Mouse (Mus musculus): ENCODE measurements at regions not wholly inside any gene's neighbourhood (a gene's known extent, or its start where the extent isn't known, plus 50 kb on each side); places are given as distances from the start of the nearest gene placed in this dataset.

GRCm38 (mm10) chr2:124819846-124820245 lies 248.1 kb upstream of the Slc24a5 start:
- ATAC-seq (ENCODE audit: extremely low read depth, insufficient number of reproducible peaks, low FRiP score, poor library complexity, severe bottlenecking) = no peak
- no peak overlapping the region for H3K4me3 ChIP-seq (ENCODE audit: low read depth, low read length)
- TF ChIP-seq GATA2 (IDR thresholded peaks at IDR 0.05; ENCODE audit: borderline replicate concordance, low read depth, low read length) (no peak), POLR2AphosphoS5 (IDR thresholded peaks at IDR 0.05; ENCODE audit: insufficient replicate concordance, low read depth, low read length) (no peak), TAL1 (conservative IDR thresholded peaks at IDR 0.05; ENCODE audit: low read depth, low read length) (no peak), CTCF (IDR thresholded peaks at IDR 0.05; ENCODE audit: low read depth, low read length) (no peak), GATA1 (IDR thresholded peaks at IDR 0.05; ENCODE audit: borderline replicate concordance, low read length) (no peak)
- DNase-seq (ENCODE audit: low spot score) = no peak
- no peaks in the 10 kb centered on the region for H3K27me3 ChIP-seq (ENCODE audit: insufficient read depth, low read length)
- H3K36me3 ChIP-seq (replicated peaks) = no peaks in the 10 kb centered on the region
- H3K4me1 ChIP-seq (ENCODE audit: insufficient read depth, low read depth, low read length) = no peaks in the 10 kb centered on the region
- H3K9me3 ChIP-seq (replicated peaks) = peaks cover 38% of the 10 kb centered on the region

GRCm38 (mm10) chr2:124820821-124821220 lies 247.1 kb upstream of the Slc24a5 start:
- Histone ChIP-seq H3K4me1 (ENCODE audit: insufficient read depth, low read depth, low read length) (no peaks in the 10 kb centered on the region), H3K4me3 (ENCODE audit: low read depth, low read length) (no peak overlapping the region), H3K27me3 (ENCODE audit: insufficient read depth, low read length) (no peaks in the 10 kb centered on the region), H3K36me3 (replicated peaks) (no peaks in the 10 kb centered on the region), H3K9me3 (replicated peaks) (peaks cover 38% of the 10 kb centered on the region)
- DNase-seq (ENCODE audit: low spot score) = no peak
- no peak for ATAC-seq (ENCODE audit: extremely low read depth, insufficient number of reproducible peaks, low FRiP score, poor library complexity, severe bottlenecking)
- no peak for TF ChIP-seq GATA2 (IDR thresholded peaks at IDR 0.05; ENCODE audit: borderline replicate concordance, low read depth, low read length)

- TF ChIP-seq CTCF (IDR thresholded peaks at IDR 0.05; ENCODE audit: low read depth, low read length) = no peak
- TF ChIP-seq TAL1 (conservative IDR thresholded peaks at IDR 0.05; ENCODE audit: low read depth, low read length) = no peak
- TF ChIP-seq GATA2 (IDR thresholded peaks at IDR 0.05; ENCODE audit: borderline replicate concordance, low read depth, low read length) = no peak
- TF ChIP-seq POLR2AphosphoS5 (IDR thresholded peaks at IDR 0.05; ENCODE audit: insufficient replicate concordance, low read depth, low read length) = no peak
- no peak for TF ChIP-seq GATA1 (IDR thresholded peaks at IDR 0.05; ENCODE audit: borderline replicate concordance, low read length)
- Histone ChIP-seq H3K36me3 (replicated peaks) (no peaks in the 10 kb centered on the region), H3K4me1 (ENCODE audit: insufficient read depth, low read depth, low read length) (no peaks in the 10 kb centered on the region), H3K27me3 (ENCODE audit: insufficient read depth, low read length) (no peaks in the 10 kb centered on the region), H3K4me3 (ENCODE audit: low read depth, low read length) (no peak overlapping the region), H3K9me3 (replicated peaks) (peaks cover 38% of the 10 kb centered on the region)
- DNase-seq (ENCODE audit: low spot score) (no peak), ATAC-seq (ENCODE audit: extremely low read depth, insufficient number of reproducible peaks, low FRiP score, poor library complexity, severe bottlenecking) (no peak)
Observed at GRCm38 (mm10) chr2:124821366-124821765, 246.6 kb upstream of the Slc24a5 start.

GRCm38 (mm10) chr2:124848812-124849211 lies 219.1 kb upstream of the Slc24a5 start:
- H3K4me3 ChIP-seq (ENCODE audit: low read depth, low read length) = no peak overlapping the region
- TF ChIP-seq GATA2 (IDR thresholded peaks at IDR 0.05; ENCODE audit: borderline replicate concordance, low read depth, low read length) = no peak
- TF ChIP-seq POLR2AphosphoS5 (IDR thresholded peaks at IDR 0.05; ENCODE audit: insufficient replicate concordance, low read depth, low read length) = no peak
- no peak for TF ChIP-seq TAL1 (conservative IDR thresholded peaks at IDR 0.05; ENCODE audit: low read depth, low read length)
- no peak for TF ChIP-seq CTCF (IDR thresholded peaks at IDR 0.05; ENCODE audit: low read depth, low read length)
- TF ChIP-seq GATA1 (IDR thresholded peaks at IDR 0.05; ENCODE audit: borderline replicate concordance, low read length) = no peak
- no peaks in the 10 kb centered on the region for H3K4me1 ChIP-seq (ENCODE audit: insufficient read depth, low read depth, low read length)
- ATAC-seq (ENCODE audit: extremely low read depth, insufficient number of reproducible peaks, low FRiP score, poor library complexity, severe bottlenecking) (no peak), DNase-seq (ENCODE audit: low spot score) (no peak)
- no peaks in the 10 kb centered on the region for H3K27me3 ChIP-seq (ENCODE audit: insufficient read depth, low read length)
- H3K9me3 ChIP-seq (replicated peaks) = peaks cover 36% of the 10 kb centered on the region
- no peaks in the 10 kb centered on the region for H3K36me3 ChIP-seq (replicated peaks)

GRCm38 (mm10) chr2:124858504-124858903 lies 209.4 kb upstream of the Slc24a5 start:
- ATAC-seq (ENCODE audit: extremely low read depth, insufficient number of reproducible peaks, low FRiP score, poor library complexity, severe bottlenecking) (no peak), DNase-seq (ENCODE audit: low spot score) (no peak)
- H3K9me3 ChIP-seq (replicated peaks) = peaks cover 48% of the 10 kb centered on the region
- TF ChIP-seq GATA2 (IDR thresholded peaks at IDR 0.05; ENCODE audit: borderline replicate concordance, low read depth, low read length) (no peak), TAL1 (conservative IDR thresholded peaks at IDR 0.05; ENCODE audit: low read depth, low read length) (no peak), POLR2AphosphoS5 (IDR thresholded peaks at IDR 0.05; ENCODE audit: insufficient replicate concordance, low read depth, low read length) (no peak), CTCF (IDR thresholded peaks at IDR 0.05; ENCODE audit: low read depth, low read length) (no peak), GATA1 (IDR thresholded peaks at IDR 0.05; ENCODE audit: borderline replicate concordance, low read length) (no peak)
- no peaks in the 10 kb centered on the region for H3K36me3 ChIP-seq (replicated peaks)
- no peaks in the 10 kb centered on the region for H3K27me3 ChIP-seq (ENCODE audit: insufficient read depth, low read length)
- no peaks in the 10 kb centered on the region for H3K4me1 ChIP-seq (ENCODE audit: insufficient read depth, low read depth, low read length)
- no peak overlapping the region for H3K4me3 ChIP-seq (ENCODE audit: low read depth, low read length)

GRCm38 (mm10) chr2:124888209-124888608 lies 179.7 kb upstream of the Slc24a5 start:
- TF ChIP-seq GATA1 (IDR thresholded peaks at IDR 0.05; ENCODE audit: borderline replicate concordance, low read length) = no peak
- no peak for TF ChIP-seq CTCF (IDR thresholded peaks at IDR 0.05; ENCODE audit: low read depth, low read length)
- Histone ChIP-seq H3K4me1 (ENCODE audit: insufficient read depth, low read depth, low read length) (no peaks in the 10 kb centered on the region), H3K27me3 (ENCODE audit: insufficient read depth, low read length) (no peaks in the 10 kb centered on the region), H3K4me3 (ENCODE audit: low read depth, low read length) (no peak overlapping the region), H3K36me3 (replicated peaks) (no peaks in the 10 kb centered on the region), H3K9me3 (replicated peaks) (peaks cover 15% of the 10 kb centered on the region)
- no peak for DNase-seq (ENCODE audit: low spot score)
- no peak for ATAC-seq (ENCODE audit: extremely low read depth, insufficient number of reproducible peaks, low FRiP score, poor library complexity, severe bottlenecking)

GRCm38 (mm10) chr2:124895002-124895401 lies 172.9 kb upstream of the Slc24a5 start:
- Histone ChIP-seq H3K4me1 (ENCODE audit: insufficient read depth, low read depth, low read length) (no peaks in the 10 kb centered on the region), H3K4me3 (ENCODE audit: low read depth, low read length) (no peak overlapping the region), H3K27me3 (ENCODE audit: insufficient read depth, low read length) (no peaks in the 10 kb centered on the region), H3K36me3 (replicated peaks) (no peaks in the 10 kb centered on the region), H3K9me3 (replicated peaks) (peaks cover 32% of the 10 kb centered on the region)
- ATAC-seq (ENCODE audit: extremely low read depth, insufficient number of reproducible peaks, low FRiP score, poor library complexity, severe bottlenecking) = no peak
- no peak for TF ChIP-seq CTCF (IDR thresholded peaks at IDR 0.05; ENCODE audit: low read depth, low read length)
- no peak for TF ChIP-seq GATA2 (IDR thresholded peaks at IDR 0.05; ENCODE audit: borderline replicate concordance, low read depth, low read length)
- no peak for TF ChIP-seq TAL1 (conservative IDR thresholded peaks at IDR 0.05; ENCODE audit: low read depth, low read length)
- TF ChIP-seq POLR2AphosphoS5 (IDR thresholded peaks at IDR 0.05; ENCODE audit: insufficient replicate concordance, low read depth, low read length) = no peak
- TF ChIP-seq GATA1 (IDR thresholded peaks at IDR 0.05; ENCODE audit: borderline replicate concordance, low read length) = no peak
- no peak for DNase-seq (ENCODE audit: low spot score)

Measured in G1E (cell line).